Mouse (Mus musculus): ENCODE measurements around the gene Mgat3. TPM values are rescaled to one million over a fixed set of nuclear protein-coding genes. Genes with fewer than 3 reads are reported as not detected.

The Mgat3 gene
- total RNA-seq, 1 experiment from 2014 or later = 0.23 TPM

DNA sequence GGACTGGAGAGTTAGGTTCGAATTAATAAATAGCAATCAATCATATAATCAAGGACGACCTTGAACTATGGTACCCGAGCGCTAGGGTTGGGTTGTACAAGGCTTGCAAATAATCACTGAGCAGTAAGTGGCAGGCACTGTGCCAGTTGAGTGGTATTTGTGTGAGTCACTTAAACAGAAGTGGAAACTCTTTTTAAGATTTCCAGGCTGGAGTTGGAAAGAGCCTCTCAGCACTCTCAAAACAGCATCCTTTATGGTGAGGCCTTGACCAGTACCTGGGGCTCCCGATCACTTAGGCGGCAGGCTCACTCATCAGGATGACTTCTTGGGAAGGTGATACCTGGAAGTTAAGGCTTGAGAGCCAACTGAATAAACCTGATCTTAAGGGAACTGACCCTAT, 80.7 kb downstream of the Mgat3 start:
- ATAC-seq (ENCODE audit: extremely low read depth, insufficient number of reproducible peaks, low FRiP score, poor library complexity, severe bottlenecking) = no peak

DNA sequence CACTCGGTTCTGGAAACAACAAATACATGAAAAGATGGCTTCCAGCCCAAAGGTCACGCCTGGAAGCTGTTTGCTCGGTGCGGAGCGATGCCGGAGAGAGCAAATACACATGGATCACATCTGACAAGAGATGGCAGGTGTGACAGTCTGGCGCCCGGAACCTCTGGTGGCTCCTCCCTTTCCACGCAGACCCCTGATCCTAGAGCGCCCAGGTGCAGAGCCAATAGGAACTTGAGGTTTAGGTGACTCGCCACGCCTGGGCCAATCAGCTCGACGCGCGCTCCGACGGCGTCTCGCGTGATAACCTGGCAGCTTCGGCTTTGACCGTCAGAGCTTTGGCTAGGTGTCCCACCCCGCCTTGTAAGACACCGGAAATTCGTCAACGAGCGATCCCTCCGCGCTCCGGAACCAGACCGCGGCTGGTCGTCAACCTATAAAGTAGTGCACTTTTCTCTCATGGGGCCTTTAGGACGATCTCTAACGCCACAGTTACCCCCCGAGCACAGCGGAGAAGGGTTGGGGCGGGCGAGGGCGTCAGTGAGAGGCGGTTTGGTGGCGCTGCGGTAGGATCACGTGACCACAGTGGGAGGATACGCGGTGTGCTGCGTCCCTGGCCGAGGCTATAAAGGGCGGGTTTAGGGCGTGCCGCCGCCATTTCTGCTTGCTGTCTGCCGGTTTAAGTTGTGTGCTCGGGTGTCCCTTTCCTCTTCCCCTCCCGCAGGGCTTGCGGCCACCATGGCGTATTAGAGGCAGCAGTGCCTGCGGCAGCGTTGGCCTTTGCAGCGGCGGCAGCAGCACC, 81.5 kb downstream of the Mgat3 start, which contains the start of gene Atf4:
Atf4 (plus strand) TSS at position 338 of the 799 bp plus-strand sequence.
- peak; percentile 80 for ATAC-seq (ENCODE audit: extremely low read depth, insufficient number of reproducible peaks, low FRiP score, poor library complexity, severe bottlenecking)

DNA sequence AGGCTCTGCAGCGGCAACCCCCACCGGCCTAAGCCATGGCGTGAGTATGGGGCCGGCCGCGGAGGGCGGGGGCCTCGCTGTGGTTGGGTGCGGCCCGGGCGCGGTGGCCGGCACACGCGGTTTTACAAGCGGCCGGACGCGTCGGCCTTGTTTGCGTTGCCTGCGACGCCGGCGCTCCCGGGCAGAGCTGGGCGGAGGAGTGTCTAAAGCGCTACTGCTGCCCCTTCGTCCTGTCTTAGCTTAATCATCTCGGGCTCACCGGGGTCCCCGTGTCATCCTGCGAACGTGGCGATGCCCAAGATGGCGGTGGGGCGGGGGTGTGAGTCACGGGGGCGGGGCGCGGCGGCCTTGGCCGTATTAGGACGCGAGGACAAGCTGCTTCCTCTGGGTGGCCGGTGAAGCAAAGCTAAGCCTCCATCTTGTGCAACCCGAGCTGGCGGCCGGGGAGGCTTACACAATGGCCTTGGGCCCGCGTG, 82.2 kb downstream of the Mgat3 start:
- ATAC-seq (ENCODE audit: extremely low read depth, insufficient number of reproducible peaks, low FRiP score, poor library complexity, severe bottlenecking) = peak; percentile 55

DNA sequence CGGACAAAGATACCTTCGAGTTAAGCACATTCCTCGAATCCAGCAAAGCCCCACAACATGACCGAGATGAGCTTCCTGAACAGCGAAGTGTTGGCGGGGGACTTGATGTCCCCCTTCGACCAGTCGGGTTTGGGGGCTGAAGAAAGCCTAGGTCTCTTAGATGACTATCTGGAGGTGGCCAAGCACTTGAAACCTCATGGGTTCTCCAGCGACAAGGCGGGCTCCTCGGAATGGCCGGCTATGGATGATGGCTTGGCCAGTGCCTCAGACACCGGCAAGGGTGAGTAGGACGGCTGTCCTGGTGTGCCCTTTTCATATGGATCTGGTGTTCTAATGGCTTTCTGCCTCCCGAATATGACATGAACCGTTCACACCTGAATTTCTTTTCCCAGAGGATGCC, 82.7 kb downstream of the Mgat3 start:
- ATAC-seq (ENCODE audit: extremely low read depth, insufficient number of reproducible peaks, low FRiP score, poor library complexity, severe bottlenecking) = no peak

DNA sequence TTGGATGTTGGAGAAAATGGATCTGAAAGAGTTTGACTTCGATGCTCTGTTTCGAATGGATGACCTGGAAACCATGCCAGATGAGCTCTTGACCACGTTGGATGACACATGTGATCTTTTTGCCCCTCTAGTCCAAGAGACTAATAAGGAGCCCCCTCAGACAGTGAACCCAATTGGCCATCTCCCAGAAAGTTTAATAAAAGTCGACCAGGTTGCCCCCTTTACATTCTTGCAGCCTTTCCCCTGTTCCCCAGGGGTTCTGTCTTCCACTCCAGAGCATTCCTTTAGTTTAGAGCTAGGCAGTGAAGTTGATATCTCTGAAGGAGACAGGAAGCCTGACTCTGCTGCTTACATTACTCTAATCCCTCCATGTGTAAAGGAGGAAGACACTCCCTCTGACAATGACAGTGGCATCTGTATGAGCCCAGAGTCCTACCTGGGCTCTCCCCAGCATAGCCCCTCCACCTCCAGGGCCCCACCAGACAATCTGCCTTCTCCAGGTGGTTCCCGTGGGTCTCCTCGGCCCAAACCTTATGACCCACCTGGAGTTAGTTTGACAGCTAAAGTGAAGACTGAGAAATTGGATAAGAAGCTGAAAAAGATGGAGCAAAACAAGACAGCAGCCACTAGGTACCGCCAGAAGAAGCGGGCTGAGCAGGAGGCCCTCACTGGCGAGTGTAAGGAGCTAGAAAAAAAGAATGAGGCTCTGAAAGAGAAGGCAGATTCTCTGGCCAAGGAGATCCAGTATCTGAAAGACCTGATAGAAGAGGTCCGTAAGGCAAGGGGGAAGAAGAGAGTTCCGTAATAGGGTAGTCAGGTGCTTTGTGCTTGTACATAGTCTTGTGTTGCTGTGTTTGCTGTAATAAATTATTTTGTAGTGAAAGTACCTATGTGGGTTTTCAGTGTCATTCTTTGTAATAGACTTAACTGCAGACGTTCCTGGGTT, 83.4 kb downstream of the Mgat3 start:
- ATAC-seq (ENCODE audit: extremely low read depth, insufficient number of reproducible peaks, low FRiP score, poor library complexity, severe bottlenecking) = no peak

DNA sequence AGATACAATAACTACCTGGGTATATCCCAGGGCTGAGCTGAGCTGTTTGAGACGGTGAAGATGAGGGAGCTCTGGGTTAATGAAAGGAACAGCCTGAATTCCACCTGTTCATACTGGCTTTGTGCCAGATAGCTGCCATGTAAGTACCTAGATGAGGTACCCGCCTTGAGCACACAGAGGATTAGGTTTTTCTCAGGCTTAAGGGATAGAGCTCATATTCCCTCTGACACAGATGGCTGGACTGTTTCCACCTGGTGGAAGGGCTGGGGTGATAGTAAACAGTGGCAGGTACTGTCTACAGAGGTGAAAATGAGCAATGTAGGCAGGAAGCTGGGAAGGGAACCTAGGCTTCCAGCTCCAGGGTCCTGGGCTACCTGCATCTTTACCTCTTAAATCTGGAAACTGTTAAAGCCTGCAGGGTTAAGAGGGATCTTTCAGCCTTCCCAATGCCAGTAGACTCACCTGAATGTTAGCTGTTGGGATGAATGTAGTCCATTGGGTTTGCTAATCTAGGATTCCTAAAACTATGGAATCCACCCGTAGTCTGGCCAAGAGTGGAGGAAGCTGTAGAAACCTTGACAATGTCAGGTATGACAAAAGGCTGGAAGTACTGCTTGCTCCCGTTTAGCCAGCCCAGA, 84.2 kb downstream of the Mgat3 start:
- no peak for ATAC-seq (ENCODE audit: extremely low read depth, insufficient number of reproducible peaks, low FRiP score, poor library complexity, severe bottlenecking)

DNA sequence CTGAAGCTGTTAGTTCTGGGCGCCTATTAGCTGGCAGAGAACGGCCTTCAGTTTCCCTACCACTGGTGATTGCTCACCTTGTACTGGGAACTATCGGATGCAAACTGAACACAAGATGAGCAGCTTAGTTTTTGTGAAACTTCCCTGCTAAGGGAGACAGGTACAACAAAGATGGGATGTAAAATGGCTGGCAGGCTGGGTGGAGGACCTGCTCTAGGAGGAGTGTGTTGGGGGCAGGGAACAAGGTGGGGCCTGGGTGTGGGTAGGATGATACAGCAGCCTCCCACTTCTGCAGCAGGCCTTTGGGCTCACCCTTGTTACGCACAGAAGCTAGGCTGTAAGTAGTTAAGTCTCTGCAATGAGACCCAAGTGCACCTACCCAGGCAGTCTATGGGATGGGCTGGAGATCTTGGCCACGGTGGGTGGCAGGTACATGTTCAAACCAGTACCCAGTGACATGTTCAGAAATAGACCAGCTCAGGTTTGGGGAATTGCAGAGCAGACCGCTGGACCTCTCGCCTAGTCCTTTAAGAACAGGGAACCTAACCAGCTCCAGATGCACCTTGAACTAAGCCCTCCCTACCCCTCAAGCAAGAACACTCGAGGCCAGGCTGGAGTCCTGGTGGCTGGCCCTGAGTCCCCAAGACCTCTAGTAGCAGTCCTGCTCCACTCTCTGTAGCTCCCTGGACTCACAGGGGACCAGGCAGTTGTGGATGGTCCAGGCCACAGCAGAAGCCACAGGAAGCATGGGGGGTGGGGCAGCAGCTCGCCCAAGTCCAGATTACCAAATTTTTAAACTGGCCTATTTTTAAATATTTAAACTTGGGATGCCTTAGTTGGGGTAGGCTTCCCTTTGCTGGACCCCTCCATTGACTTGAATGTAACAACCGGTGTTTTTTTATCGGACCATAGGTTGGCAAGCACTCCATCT, 85.0 kb downstream of the Mgat3 start:
- ATAC-seq (ENCODE audit: extremely low read depth, insufficient number of reproducible peaks, low FRiP score, poor library complexity, severe bottlenecking) = no peak

DNA sequence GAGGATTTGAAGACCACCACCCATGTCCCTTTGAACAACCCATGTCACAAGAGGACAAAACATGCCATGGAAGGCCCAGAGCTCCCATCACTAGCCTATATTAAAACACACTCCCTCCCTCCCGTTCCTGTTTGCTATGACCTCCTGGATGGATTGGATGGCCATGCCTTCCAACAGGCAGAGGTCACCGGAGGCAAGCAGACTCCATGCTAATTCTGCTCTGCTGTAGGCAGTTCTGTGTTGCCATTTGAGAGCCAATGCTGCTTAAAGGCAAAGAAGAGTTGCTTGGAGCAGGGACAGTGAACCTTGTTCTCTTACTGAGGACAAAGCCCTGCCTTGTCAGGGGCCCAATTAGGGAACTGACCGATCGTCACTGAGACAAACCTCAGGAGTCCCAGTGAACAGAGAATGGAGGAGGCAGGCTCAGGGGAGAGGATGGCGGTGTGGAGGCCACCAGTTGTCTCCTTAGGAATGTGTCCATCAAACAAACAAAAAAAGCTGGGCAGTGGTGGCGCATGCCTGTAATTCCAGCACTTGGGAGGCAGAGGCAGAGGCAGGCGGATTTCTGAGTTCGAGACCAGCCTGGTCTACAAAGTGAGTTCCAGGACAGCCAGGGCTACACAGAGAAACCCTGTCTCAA, 86.0 kb downstream of the Mgat3 start:
- ATAC-seq (ENCODE audit: extremely low read depth, insufficient number of reproducible peaks, low FRiP score, poor library complexity, severe bottlenecking) = no peak

DNA sequence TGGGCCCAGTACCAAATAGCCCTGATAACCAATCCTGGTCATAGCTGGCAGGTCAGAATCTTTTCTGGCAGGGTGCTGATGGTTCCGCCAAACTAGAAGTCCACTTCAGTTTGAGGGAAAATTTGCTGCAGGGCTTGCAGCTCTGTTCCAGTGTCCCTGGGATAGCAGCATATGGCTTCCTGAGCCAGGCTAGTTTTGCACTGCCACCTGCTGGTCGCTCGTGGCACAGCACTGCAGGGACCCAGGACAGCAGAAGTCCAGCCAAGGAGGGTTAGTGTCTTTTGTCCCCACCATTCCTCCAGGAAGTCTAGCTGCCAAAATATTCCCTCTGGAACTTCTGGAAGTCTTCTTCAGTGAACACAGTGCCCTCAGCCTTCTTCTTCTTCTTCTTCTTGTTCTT, 87.2 kb downstream of the Mgat3 start:
- peak; percentile 18; the same call in 1 of the 2 replicates for ATAC-seq (ENCODE audit: extremely low read depth, insufficient number of reproducible peaks, low FRiP score, poor library complexity, severe bottlenecking)

DNA sequence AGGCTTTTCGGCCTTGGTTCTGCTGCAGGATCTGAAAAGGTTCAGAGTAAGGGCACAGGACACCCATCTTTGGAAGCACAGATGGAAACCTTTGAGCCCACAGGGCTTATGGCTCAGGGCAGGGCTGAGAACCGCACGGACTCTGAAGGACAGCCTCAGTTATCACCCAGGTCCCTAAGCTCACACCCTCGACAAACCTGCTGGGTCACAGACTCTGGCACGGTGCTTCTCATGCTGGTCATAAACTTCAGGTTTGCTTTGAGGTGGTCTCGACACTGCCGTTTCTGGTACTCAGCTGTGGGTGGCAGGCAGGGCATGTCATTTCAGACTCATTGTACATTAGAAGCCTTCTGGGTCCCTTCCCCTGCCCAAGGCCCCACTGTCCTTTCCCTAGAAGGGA, 87.6 kb downstream of the Mgat3 start:
- no peak for ATAC-seq (ENCODE audit: extremely low read depth, insufficient number of reproducible peaks, low FRiP score, poor library complexity, severe bottlenecking)

DNA sequence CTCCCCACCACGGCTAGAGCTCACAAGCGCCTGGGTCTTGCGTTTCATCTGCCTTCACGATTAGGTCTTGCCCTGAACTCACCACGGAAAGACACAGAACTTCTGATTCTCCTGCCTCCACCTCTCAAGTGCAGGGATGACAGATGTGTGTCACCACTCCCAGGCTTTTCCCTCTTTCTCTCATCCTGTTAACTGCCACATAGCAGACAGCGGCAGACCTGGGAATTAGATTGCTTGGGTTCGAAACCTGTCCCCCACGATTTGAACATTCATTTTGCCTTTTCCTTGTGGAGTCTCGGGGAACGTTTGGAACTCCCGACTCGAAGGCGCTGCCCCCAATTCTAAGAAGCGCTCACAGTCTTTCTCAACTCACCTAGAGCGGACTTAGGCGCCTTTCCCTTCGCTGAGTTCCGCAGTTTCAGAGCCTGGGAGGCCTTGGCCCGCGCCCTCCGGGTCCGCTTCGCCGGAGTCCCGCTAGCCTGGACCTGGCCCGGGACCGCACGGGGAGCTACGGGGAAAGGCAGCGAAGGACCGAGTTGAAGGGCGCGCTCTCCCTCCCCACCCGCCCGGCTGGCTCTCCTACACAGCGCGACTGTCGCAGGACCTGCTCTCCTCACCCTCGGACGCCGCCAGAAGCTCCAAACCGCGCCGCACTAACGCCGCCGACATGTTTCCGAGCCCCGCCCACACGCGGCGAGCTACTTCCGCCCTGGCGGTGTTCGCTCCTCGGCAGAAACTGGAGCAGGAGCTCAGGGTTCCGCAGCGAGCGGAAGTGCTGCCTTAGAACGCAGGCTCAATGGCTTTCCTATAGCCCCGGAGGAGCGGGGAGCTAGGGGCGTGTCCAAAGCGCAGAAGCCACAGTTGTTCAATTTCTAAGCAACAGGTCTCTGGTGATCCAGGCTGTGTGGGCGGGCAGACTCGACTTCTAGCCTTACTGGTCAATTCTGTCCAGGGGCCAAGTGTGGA, 90.4 kb downstream of the Mgat3 start, which contains the start of gene Rps19bp1:
Rps19bp1 (minus strand) TSS at position 706 of the 966 bp plus-strand sequence.
- peak; percentile 91 for ATAC-seq (ENCODE audit: extremely low read depth, insufficient number of reproducible peaks, low FRiP score, poor library complexity, severe bottlenecking)

Other genes with a start within 250 kb of the Mgat3 start
- 109 and 121 TPM in 2 replicates for gene Cbx7, start 202.6 kb upstream of the Mgat3 start, total RNA-seq (2017)
- gene Pdgfb, start 158.7 kb upstream of the Mgat3 start, total RNA-seq (2017) = 1.1 and 1.3 TPM in 2 replicates
- gene Syngr1, start 82.4 kb upstream of the Mgat3 start, total RNA-seq (2017) = 0.74 TPM in 1 of 2 replicates, not detected in the other
- 994 and 1,093 TPM in 2 replicates for gene Rpl3, start 81.9 kb upstream of the Mgat3 start, total RNA-seq (2017)
- gene Tab1, start 40.6 kb upstream of the Mgat3 start, total RNA-seq (2017) = 15.0 and 19.8 TPM in 2 replicates
- gene Mief1, start 60.3 kb downstream of the Mgat3 start, total RNA-seq (2017) = 36.0 and 37.5 TPM in 2 replicates
- gene AC140267.1, start 62.1 kb downstream of the Mgat3 start, total RNA-seq (2017) = not detected in 2 replicates
- gene Atf4, start 81.5 kb downstream of the Mgat3 start, total RNA-seq (2017) = 367 and 386 TPM in 2 replicates
- gene Rps19bp1, start 90.6 kb downstream of the Mgat3 start, total RNA-seq (2017) = 6.2 and 12.2 TPM in 2 replicates
- gene Cacna1i, start 113.5 kb downstream of the Mgat3 start, total RNA-seq (2017) = 33.5 and 35.0 TPM in 2 replicates